Mouse (Mus musculus) left cerebral cortex, adult 18-20 months (tissue): ENCODE results near the gene Canx. TPM values are rescaled to one million over a fixed set of nuclear protein-coding genes. Genes with fewer than 3 reads are reported as not detected.
"Not testable (repeated sequence)": the region's sequence is repeated elsewhere in the genome, so short reads cannot be mapped to it uniquely, and the experiment has no call there.

Experiments used
- DNase-seq, 2 experiments: peaks; one replicate each; pipeline ENCODE4 v3.0.0; 2021 to 2022; ENCODE audit warnings: low spot score in 2 of 2, mixed read lengths in 1 of 2
- long read RNA-seq, 2 experiments: library from polyadenylated mRNA; stranded (forward); transcript quantifications; one replicate each; pipeline ENCODE4 v2.0.0; 2021
- total RNA-seq, 2 experiments: library from RNA; stranded (reverse); gene quantifications; 2 replicates each; pipeline ENCODE4 v1.2.3; 2021

Gene Canx
- total RNA-seq = 100 to 1,000 TPM; 398 to 431 TPM
- long read RNA-seq, experiment 1, full-length matches to known transcripts = 137 of 191 reads
- long read RNA-seq, experiment 1, partial matches to known transcripts = 29 of 191 reads
- long read RNA-seq, experiment 1, other reads (novel, unspliced or antisense) = 25 of 191 reads
- long read RNA-seq, experiment 2, full-length matches to known transcripts = 108 of 147 reads
- long read RNA-seq, experiment 2, partial matches to known transcripts = 26 of 147 reads
- long read RNA-seq, experiment 2, other reads (novel, unspliced or antisense) = 13 of 147 reads

DNA sequence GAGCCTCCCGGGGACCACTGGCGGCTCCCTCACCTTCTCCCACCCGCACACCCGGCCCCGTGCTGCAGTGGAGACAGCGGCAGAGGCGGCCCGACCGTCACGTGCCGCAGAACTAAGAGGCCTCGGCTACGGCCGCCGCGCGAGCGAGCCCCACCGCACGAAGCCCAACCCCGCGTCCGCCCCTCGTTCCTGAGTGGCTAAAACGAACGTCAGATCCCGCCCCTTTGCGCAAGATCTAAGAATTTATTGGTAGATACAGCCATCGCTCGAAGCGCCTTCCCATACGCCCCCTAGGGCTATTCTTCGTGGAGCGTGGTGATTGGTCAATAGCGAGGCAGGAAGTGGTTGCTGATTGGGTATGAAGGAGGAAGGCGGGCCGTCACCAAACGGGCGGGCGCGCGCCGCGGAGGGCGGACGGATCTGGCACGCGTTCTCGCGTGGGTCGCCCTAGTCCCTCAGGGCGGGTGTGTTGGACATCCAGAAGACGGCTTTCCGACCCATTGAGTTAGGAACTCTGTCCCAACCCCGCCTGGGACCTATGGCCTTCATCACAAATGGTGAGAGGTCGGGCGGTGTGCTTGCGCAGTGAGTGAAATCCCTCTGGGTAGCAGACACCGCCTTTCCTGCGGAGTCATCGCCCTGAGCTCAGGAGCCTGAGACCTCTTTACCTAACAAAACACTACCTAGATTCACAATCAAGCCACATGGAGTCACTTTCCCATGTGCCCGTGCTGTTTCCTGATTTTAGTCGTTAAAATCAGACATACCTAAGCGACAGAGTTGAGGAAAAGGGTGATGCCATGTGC, at the start of gene Canx:
Gene Canx (minus strand): TSS at position 178 of the 806 bp plus-strand sequence.
- DNase-seq = peak; percentile 98 to 99

DNA sequence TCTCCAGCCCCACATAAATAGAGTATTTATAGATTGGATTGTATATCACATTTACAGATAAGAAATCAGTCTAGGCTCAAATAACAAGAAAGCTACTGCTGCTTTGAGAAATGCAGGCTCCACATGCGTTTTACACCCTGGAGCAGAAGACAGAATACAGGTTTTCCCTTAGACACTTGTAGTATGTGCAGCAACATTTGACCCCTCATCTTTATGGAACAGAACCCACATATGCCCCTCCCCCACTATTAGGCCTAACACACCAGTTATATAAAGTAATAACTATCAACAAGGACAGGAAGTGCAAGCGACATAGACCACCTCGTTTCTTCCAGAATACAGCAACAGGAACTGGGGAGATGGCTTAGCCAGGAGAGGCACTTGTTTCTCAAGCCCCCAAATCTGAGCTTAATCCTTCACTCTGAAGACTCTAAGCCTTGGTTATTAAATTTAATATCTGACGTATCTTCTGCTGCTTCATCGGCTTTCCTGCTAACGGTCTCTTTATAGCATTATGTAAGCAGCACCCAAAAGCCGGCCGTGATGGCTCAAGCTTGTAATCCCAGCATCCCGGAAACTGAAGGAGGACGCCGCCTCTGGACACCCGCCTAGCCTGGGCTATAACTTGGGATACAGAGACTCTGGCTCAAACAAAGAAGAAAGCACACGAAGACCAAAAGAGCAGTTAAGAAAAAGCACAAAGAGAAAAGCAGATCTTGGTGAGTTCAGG, 49.0 kb upstream of the Canx start:
- no peak for DNase-seq

DNA sequence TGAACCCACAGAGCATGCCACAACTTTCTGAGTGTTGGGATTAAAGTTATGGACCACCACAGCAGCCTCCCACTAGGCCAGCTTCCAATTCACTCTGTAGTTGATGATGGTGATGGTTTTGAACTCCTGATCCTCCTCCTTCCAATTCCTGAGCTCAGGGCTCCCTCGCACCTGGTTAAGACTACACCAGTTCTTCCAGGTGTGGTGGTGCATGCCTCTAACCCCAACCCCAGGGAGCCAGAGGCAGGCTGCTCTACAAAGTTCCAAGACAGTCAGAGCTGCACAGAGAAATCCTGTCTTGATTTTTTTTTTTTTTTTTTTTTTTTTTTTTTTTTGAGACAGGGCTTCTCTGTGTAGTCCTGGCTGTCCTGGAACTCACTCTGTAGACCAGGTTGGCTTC, 48.1 kb upstream of the Canx start:
- no peak for DNase-seq

DNA sequence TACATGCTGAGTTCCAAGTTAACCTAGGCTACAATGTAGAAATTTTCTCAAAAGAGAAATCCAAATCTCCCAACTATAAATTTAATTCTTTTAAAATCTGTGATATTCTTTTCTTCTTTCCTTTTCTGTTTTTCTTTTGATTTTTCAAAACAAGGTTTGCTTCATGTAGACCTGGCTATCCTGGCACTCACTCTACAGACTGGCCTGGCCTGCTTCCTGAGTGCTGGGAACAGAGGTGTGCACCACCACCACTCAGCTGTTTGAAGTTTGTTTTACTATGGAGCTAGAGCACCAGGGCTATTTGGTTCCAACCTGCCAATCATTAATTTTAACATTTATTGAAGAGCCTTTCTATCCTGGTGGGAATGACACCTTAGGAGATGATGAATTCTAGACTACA, 47.6 kb upstream of the Canx start:
- no peak for DNase-seq

DNA sequence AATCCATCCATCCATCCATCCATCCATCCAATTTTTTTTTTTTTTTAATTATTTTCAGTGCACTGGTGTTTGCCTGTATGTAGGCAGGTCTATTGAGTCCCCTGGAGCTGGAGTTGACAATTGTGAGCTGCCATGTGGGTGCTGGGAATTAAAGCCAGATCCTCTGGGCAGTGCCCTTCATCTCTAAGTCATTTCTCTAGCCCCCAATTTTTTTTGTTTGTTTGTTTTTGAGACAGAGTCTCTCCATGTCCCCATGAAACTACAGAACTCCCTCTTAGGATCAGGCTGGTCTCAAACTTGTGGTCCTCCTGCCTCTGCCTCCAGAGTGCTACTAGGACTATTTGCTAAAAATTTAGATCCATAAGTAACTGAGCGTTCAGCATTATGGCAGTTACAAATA, 46.4 kb upstream of the Canx start:
- DNase-seq = no peak

DNA sequence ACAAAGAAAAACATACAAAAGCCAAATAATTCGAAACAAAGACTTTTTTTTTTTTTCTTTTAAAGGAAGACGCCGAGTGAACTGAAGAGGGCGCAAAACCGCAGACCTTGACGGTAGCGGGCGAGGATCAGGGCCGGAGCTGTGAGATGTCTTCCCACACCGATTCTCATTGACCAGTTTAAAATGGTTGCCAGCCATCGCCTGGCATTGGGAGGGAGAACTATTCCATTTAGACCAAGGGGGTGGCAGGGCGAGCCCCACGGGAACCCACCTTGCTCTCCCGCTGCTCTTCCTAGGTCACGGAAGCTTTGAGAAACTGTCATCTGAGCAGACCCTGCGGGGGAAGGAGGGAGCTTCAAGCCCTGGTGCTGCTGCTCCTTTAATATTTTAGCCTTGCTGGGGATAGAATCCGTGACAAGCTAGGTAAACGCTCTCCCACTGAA, 45.9 kb upstream of the Canx start:
- peak; percentile 57 to 61 for DNase-seq

DNA sequence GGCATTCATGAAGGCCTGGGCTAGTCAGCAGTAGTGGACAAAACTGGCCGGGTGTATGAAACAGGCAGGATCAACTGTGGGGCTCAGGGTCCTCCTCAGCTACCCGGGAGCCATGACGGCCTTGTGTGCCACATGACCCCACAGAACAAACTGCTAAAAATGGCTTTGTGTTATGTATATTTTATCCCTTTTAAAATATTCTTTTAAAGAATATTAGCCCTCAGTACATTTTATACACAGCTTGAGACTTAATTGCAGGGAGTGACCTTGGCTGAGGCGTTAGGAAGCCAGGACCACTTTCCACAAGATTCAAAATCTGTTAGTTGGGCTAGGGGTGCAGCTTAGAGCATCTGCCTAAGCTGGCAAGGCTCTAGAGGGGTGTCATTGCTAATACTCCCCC, 45.5 kb upstream of the Canx start:
- DNase-seq = no peak

DNA sequence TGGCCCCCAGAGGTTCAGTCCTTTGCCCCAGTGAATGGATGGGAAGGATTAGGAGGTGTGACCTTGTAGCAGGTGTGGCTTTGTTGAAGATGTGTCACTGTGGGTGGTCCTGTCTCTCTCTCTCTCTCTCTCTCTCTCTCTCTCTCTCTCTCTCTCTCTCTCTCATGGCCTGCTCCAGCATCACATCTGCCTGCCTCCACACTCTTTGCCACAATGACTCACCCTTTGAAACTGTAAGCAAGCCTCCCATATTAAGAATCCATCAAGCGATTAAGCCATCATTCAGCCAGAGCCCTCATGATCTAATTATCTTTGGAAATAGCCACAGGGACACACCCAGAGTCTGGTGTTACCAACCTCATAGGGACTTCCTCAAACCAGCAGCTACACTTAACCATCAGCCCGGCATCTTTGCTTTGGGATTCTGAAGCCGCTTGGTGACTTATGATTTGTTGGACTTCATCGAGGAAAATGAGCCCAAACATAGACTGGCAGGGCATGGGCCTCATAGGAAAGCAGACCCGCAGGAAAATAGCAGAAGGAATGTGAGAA, 44.0 kb upstream of the Canx start:
- DNase-seq = no peak

DNA sequence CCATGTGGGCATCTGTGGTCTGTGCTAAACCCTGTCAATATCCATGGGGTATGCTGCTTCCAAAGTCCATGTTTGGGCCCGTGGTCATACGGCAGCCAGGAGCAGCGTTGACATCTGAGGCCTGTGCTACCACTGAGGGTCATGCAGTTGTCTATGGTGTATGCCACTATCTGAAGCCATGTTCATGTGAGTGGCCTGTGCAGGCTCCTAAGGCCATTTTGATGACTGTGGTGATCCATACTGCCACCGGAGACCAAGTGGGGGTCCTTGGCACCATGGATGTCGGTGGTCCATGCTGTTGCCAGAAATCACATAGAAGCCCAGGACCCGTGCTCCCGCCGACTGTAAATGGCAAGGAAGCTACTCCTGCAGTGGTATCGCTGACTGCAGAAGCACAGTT, 42.1 kb upstream of the Canx start:
- no peak for DNase-seq

DNA sequence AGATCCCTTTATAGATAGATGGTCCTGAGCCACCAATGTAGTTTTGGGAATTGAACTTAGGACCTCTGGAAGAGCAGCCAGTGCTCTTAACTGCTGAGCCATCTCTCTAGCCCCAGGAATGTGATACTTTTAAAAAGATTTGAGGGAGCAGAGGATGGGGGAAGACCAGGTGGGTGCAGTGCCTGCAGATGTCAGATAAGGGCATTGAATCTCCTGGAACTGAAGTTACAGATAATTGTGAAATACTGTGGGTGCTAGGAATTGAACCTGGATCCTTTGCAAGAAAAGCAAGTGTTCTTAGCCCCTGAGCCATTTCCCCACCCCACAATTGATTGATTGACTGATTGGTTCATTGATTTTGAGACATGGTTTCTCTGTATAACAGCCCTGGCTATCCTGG, 39.8 kb upstream of the Canx start:
- no peak for DNase-seq

DNA sequence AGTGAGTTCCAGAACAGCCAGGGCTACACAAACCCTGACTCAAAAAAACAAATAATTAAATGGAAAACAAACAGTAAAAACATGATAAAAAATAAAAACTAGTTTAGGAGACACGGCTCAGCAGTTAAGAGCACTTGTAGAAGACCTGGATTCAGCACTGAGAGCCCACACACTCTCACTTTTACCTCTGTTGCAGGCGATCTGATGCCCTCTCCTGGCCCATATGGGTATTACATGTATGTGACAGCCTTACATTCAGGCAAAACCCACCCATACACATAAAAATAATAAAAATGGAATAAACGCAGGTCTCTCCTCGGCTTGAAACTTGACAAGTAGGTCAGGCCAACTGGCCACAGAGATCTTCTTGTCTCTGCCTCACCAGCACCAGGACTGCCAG, 39.1 kb upstream of the Canx start:
- peak; percentile 80 to 89 for DNase-seq

DNA sequence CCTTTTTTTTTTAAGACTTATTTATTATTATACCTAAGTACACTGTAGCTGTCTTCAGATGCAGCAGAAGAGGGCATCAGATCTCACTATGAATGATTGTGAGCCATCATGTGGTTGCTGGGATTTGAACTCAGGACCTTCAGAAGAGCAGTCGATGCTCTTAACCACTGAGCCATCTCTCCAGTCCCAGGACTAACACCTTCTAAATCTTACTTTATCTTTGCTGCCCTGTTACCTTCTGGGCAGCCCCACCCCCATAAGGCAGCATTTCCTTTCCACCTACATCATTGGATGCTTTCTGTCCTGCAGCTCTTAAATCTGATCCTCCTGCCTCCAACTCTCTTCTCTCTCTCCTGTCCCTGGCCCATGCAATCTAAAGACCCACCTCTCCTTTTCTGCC, 35.8 kb upstream of the Canx start:
- not testable (repeated sequence) for DNase-seq

DNA sequence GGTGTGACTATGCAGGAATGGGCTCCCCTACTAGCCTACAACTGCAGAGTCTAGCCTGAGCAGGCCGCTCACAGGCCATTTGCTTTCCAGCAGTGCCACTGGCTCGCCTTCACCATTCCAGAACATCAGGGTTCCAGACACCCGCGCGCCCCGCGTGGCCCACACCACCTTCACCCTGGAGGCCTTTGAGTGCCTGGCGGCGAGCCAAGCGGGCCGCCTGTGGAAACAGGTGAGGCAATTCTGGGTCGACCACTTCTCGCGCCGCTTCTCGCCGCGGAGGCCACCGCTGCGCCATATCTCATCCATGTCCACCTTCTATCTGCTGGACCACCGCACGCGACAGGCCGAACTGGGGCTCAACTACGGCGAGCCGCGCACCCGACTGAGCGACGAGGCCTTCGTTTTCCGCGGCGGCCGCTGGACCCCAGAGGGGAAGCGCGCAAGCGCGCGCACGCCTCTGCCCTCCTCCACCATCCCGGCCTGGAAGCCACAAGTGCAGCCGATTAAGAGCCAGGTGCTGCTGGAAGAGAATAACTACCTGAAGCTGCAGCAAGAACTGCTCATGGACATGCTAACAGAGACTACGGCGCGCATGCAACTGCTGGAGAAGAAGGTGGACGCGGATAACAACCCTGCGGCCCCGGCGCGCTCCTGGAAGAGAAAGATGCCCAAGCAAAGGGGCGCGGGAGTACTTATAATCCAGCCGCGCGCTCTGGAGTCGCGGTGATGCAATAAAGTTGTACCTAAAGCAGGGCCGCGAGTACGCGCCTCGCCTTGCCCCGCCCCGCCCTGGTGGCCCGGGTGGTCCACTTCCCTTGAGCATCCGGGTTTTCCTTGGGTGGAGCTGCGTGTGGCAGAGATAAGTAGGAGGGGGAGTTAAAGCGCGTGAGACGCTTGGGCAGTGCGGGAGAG, 33.7 kb upstream of the Canx start:
- peak; percentile 50 to 71 for DNase-seq

DNA sequence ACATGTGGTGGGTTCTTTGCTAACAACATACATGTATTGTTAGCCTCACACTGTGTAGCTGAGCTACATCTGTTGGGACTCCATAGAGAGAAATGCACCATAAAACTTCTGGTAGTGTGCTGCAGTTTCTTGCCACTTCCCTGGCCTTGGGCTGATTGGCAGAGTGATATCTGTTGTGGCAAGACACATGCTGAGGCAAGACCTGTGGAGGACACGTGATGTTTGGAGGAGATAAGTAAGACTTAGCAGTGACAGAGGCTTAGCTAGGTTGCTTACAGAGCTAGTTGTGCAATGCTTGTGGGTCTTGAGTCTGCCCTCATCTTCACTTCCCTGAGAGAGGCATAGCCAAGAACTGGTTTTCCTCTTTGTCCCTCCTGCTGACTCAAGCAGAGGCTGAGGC, 29.9 kb upstream of the Canx start:
- DNase-seq = no peak

DNA sequence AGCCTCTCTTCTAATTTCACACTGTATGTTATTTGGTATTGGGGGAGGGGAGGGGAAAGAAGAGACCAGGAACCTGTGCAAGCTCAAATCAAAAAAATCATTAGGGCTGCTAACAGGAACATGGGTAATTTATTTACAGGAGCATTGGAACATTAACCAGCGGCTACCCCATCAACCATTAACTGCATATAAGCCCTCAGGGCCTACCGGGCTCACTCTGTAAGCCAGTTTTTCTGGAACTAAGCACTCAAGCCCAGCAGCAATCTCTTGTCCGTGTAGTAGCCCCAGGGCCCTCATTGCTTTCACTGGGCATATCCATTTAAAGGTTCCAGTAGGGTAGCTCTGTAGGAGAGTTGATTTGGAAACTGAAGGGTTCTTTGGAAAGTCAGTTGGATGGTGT, 29.4 kb upstream of the Canx start:
- no peak for DNase-seq

DNA sequence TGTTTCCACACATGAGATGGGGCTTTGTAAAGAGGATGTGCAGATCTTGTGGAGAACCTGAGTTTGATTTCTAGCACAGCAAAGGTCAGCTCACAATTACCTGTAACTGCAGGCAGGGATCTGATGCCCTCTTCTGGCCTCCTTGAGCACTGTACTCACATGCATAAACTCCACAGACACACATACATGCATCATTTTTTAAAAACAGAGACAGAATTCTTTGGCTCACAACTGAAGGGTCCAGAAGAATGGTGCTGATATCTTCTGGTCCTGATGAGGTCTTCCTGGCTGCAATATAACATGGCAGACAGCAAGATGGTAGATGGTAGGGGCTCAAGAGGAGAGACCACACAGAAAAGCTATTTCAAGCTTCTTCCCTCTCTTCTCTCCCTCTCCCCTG, 28.7 kb upstream of the Canx start, which contains the start of gene Cby3:
Gene Cby3 (plus strand): TSS at position 301 of the 400 bp plus-strand sequence.
- DNase-seq = no peak

DNA sequence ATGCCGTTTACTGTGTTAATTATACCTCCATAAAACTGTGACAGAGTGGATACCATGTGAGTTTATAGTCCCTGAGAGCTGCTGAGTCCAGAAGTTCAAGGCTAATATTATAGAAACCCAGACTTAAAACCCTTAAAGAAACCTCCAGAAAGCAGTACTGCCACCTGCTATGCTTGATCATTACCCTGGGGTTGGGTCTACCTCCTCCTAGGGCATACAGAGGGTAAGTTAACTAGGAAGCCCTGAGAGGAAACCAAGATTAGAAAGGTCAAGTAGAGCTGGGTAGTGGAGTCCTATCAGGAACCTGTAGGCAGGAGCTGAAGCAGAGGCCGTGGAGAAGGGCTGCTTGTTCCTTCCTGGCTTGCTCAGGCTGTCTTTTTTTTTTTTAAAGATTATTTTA, 26.7 kb upstream of the Canx start:
- no peak for DNase-seq

DNA sequence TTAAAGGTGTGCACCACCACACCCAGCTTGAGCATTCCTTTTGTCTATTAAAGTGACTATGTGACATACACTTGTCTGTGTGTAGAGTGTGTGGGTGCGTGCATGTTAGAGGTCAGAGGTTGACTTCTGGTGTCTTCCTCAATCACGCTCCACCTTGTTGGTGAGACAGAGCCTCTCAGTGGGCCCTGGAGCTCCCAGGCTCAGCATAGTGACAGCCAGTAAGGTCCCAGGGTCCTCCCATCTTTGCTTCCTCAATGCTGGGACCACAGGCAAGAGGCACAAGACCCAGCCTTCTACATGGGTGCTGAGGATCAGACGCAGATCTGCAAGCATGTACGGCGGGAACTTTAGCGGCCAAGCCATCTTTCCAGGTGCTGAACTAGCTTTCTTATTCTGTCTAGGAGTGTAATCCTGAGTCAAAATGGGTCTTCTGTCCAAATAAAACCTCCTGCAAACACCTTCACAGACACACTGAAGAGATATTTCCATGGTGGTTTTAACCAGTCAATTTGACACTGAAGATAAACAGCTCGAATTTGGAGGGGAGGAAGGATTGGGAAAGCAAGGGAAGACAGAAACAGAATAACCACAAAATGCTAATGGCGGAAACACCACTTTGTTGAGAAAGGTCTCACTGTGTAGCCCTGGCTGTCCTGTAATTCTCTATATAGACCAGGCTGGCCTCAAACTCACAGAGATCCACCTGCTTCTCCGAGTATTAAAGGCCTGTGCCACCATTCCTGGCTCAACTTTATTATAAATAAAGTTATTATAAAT, 21.0 kb upstream of the Canx start:
- DNase-seq = no peak

DNA sequence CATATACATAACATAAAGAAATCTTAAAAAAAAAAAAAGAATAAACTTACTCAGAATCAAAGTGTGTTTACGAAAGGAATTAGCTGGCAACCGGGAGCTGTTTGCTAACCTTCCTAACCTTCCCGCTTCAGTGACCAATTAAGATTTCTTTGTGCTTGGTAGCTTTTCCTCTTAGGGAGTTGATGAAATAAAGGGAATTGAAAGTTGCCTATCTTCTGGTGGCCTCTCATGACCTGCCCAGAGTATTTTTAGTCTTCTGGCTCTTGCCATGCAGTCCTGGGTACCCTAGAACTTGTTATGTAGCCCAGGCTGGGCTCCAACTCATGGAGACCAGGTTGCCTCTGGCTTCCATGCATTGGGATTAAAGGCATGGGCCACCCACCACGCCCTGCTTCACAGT, 20.0 kb upstream of the Canx start:
- no peak for DNase-seq

DNA sequence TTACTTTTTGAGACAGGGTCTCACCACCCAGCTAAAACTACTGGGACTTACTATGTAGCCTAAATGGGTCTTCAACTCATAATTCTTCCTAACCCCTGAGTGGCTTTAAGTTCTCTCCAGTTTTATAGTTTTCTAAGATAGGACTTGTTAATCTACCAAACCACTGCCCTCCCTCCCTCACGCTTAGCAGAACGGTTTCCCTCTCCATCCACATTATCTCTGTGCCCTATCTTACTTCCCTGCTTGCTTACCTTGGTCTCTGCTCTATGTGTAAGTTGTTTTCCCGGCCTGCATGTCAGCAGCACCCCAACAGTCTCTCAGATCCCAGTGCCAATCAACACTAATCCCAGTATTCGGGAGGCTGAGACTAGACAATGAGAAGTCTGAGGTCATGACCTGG, 11.4 kb upstream of the Canx start:
- DNase-seq = no peak
